Mouse (Mus musculus) testis, postnatal 10 days (tissue): ENCODE data around the gene Syn3.

ENCODE experiments used
- DNase-seq: peaks from one replicate; pipeline ENCODE4 v3.0.0; 2021; ENCODE audit warnings: low spot score

Syn3 gene

GRCm38 (mm10) chr10:86212062-86212461, 286.6 kb downstream of the Syn3 start:
- DNase-seq = no peak

- DNase-seq = no peak
These were observed 294.8 kb downstream of the Syn3 start for GRCm38 (mm10) chr10:86203915-86204314.

GRCm38 (mm10) chr10:86203175-86203574, 295.5 kb downstream of the Syn3 start:
- DNase-seq = no peak

- no peak for DNase-seq
These were observed 296.9 kb downstream of the Syn3 start for GRCm38 (mm10) chr10:86201826-86202225.

GRCm38 (mm10) chr10:86201006-86201405, 297.7 kb downstream of the Syn3 start:
- no peak for DNase-seq

GRCm38 (mm10) chr10:86196414-86197025, 302.2 kb downstream of the Syn3 start:
- no peak for DNase-seq

GRCm38 (mm10) chr10:86194722-86195121, 304.0 kb downstream of the Syn3 start:
- no peak for DNase-seq

GRCm38 (mm10) chr10:86193863-86194434, 304.7 kb downstream of the Syn3 start:
- no peak for DNase-seq

DNA sequence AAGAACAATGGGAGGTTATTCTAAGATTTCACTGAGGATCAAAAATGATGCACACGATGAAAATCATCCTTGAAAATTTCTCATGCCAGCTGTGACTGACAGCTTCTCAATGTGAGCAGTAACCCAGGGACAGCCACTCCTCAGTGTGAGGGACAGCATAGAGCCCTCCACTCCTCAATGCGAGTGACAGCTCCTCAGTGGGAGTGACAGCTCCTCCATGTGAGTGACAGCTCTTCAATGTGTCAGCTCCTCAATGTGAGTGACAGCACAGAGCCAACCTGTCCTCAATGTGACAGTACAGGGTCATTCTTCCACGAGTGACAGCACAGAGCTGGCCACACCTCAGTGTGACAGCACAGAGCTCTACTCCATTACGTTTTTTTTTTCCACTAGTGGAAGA, 310.1 kb downstream of the Syn3 start:
- DNase-seq = no peak

GRCm38 (mm10) chr10:86187881-86188280, 310.8 kb downstream of the Syn3 start:
- DNase-seq = no peak

DNA sequence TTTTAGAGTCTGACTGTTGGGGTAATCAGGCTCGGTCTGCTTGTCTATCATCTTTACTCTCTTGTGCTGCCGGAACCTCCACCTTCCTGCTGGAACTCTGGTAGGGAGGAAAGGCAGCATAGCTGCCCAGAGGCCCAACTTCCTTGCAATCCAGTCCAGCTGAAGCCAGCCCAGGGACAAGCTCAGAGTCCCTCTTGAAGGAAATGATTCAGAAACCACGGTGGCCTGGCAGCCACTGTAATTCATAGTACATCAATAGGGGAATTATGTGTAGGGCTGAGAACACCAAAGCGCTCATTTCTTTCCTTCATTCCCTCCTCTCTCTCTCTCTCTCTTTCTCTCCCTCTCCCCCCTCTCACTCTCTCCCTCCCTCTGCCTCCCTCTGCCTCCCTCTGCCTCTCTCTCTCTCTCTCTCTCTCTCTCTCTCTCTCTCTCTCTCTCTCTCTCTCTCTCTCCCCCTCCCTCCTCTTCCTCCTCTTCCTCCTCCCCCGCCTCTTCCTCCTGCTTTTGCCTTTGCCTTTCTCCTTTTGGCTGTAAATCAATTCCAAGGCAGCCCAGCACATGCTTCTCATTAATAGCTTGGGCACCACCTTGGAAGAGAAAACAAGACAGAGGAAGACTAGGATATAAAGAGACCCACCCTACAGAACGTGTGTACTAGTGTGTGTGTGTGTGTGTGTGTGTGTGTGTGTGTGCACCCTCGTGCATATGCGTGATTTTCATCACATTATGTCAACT, 315.4 kb downstream of the Syn3 start:
- no peak for DNase-seq

DNA sequence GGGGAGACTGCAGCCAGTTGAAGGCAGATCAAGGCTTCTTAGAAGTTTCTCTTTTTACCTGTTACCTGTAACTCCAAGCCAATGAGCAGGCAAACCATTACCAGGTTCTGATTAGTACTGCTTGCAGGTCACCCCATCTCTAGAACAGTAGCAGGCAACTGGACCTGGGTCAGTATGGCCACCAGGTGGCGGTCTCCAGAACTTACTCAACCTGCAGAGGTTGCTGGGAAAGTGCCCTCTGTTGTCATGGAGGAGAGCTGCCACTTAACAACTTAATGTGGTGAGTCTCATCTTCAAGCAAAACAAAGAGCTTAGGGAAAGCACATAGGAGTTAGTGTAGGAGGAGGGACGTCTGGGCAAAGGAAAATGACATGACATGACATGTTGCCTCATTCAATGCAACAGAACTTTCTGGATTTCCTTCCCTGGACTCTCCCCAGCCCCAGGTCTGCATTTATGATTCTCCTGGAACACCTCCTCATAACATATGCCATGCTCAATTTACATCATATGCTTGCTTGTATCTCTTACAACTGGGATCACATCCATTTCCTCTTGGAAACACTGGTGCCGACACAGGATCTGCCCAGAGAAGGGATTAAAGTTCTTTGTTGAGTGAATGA, 316.4 kb downstream of the Syn3 start:
- peak; percentile 83 for DNase-seq

DNA sequence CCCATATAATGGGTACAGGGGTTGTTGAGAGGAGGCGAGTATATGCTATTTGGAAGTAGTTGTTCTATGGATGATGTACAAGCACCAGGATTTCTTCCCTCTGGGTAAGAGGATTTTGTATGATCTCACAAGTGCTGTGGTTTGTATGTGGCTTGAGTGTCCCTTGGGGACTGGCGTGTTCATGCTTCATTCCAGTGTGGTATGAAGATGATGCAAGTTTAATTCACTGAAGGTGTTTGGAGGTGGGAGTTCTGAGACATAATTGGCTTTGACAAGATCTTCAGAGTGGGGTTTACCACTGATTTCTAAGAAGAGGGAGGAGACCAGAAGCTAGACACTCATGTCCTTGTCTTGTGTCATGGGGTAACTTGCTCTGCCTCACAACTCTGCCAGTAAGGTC, 322.3 kb downstream of the Syn3 start:
- DNase-seq = no peak

GRCm38 (mm10) chr10:86174017-86174416, 324.7 kb downstream of the Syn3 start:
- DNase-seq = no peak

GRCm38 (mm10) chr10:86173284-86173683, 325.4 kb downstream of the Syn3 start:
- DNase-seq = no peak

- no peak for DNase-seq
These were observed 327.4 kb downstream of the Syn3 start for GRCm38 (mm10) chr10:86171246-86171645.

- no peak for DNase-seq
These were observed 330.6 kb downstream of the Syn3 start for GRCm38 (mm10) chr10:86168084-86168483.

DNA sequence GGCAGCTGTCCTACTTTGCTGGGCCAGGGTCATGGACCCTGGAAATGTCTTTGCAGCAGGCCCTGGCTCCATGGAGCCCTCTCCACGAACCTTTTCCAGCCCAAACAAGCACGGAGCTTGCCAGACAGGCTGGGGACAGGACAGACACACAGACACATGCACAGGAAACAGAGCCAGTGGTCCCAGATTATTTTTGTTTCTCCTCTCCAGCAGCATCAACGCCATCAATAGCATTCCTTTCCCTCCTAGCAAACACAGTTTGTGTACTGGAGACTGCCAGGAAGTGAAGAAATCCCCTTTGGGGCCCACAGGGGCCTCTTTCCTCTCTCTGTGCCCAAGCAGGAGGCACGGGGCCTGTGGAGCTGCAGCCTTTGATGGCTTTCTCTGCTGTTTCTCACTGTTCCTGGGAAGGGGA, 331.8 kb downstream of the Syn3 start:
- DNase-seq = no peak

DNA sequence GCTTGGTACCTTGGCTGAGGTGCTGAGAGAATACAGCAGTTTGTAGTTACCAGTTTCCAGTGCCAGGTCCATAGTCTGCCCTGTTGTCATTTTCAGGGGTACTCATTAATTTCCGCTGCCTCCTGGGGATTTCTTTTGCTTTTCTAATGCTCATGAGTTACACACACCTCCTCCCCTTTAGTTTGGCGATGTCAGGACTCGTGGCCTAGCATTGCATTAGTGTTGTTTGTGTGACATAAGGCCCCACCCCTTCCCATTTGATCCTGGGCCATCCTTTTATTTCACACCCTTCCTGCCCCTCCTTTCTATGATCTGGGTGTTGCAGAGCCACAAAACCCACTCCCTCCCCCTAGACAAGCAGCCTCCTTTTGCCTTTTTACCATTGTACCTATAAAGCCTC, 334.6 kb downstream of the Syn3 start:
- DNase-seq = no peak

DNA sequence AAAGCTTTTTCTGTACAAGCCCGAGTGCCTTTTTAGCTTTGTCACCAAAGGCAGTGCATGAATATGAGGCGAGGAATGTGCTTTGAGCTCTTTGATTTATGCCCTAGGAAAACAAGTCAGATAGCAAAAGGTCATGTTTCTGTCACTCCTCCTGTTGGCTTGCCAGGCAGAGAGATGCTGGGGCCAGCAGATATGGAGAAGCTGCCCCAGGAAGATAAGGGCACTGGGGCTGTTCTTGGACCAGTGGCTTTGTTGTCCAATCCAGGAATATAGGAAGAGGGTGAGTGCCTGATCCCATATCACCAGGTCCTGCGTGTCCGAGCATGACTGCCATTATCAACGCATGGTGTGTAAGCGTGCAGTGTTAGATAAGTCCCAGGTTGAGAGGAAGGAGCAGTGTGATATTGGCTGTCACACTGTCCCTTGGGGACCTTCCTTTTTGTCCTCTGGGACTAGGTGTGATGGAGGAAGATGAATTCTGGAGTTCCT, 336.9 kb downstream of the Syn3 start:
- DNase-seq = no peak

GRCm38 (mm10) chr10:86158198-86158899, 340.3 kb downstream of the Syn3 start:
- no peak for DNase-seq

DNA sequence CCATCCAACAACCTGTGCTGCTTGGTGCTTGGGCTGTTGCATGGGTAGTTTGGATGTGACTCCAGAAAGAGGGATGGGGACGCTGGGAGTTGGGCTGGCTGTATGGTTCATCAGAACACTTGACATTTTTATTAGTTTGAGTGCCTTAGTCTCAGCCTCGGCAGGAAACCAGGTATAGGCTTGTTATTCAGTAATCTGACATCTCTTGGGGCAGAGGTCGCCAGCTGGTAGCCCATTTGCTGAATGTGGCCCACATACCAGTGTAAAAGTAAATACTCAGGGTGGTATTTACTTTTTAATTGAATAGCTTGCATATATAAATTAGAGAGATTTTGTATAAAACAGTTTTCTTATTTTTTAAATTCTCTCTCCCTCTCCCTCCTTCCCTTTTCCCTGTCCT, 343.4 kb downstream of the Syn3 start:
- DNase-seq = no peak
